Mouse (Mus musculus): Measurements from ENCODE around the gene Ift22.

- TF ChIP-seq CTCF (conservative IDR thresholded peaks at IDR 0.05; ENCODE audit: low read length) (no peak), NANOG (IDR thresholded peaks at IDR 0.05; ENCODE audit: borderline replicate concordance, low read length) (no peak), POU5F1 (IDR thresholded peaks at IDR 0.05; ENCODE audit: borderline replicate concordance, low read length) (no peak)
These were observed 44.7 kb upstream of the Ift22 start for GRCm38 (mm10) chr5:136863276-136863675.

Data from E14TG2a.4 (cell line).